Mouse (Mus musculus) embryonic stem cell, embryonic (primary cell): ENCODE results near the gene Gm6034.

Source experiments
- CTCF ChIA-PET, 4 experiments: fragments of 300-600 bp in 2 of 4; fragments of 350-600 bp in 2 of 4; sonication (Branson Sonifier 250); formaldehyde crosslinking; loops; one replicate each; lab custom pipeline; 2022; ENCODE audit warnings: inconsistent platforms in 2 of 4; lab: Charles Lee
- POLR2A ChIA-PET, 4 experiments: fragments of 300-600 bp in 2 of 4; fragments of 350-600 bp in 2 of 4; sonication (Branson Sonifier 250); formaldehyde crosslinking; loops; one replicate each; lab custom pipeline; 2022; ENCODE audit warnings: antibody characterized with exemption in 4 of 4, inconsistent platforms in 1 of 4; lab: Charles Lee

Gene Gm6034

GRCm38 (mm10) chr17:36017046-36017445 is 25.7 kb upstream of the Gm6034 start:
- POLR2A ChIA-PET, result interaction anchor here in 2 of 4 experiments (1.2 to 4.2 kb wide), 2 partner anchors 13 to 14 kb away, joined by 5 to 29 read pairs; no protein-coding TSS in a partner anchor
- CTCF ChIA-PET, result interaction anchor here in 1 of 4 experiments (0.6 to 2.3 kb wide), 5 partner anchors 16 to 876 kb away, joined by 3 to 7 read pairs (median 4); no protein-coding TSS in a partner anchor

- CTCF ChIA-PET, result interaction anchor here in 2 of 4 experiments (0.7 to 2.3 kb wide), 3 partner anchors 22 to 42 kb away, joined by 4 to 8 read pairs (median 8); no protein-coding TSS in a partner anchor
- POLR2A ChIA-PET, result interaction anchor here in 1 of 4 experiments (2.3 to 2.6 kb wide), 2 partner anchors 14 to 16 kb away, joined by 10 to 15 read pairs; no protein-coding TSS in a partner anchor
Measured at GRCm38 (mm10) chr17:36018979-36019378, 23.8 kb upstream of the Gm6034 start.

GRCm38 (mm10) chr17:36019519-36019918 is 23.2 kb upstream of the Gm6034 start:
- POLR2A ChIA-PET, result interaction anchor here in 2 of 4 experiments (0.6 to 2.6 kb wide), 8 partner anchors 14 to 35 kb away, joined by 3 to 15 read pairs (median 4); no protein-coding TSS in a partner anchor
- CTCF ChIA-PET, result interaction anchor here in 2 of 4 experiments (0.7 to 2.3 kb wide), 6 partner anchors 15 to 80 kb away, joined by 3 to 8 read pairs (median 6); no protein-coding TSS in a partner anchor

GRCm38 (mm10) chr17:36020191-36021073 is 22.3 kb upstream of the Gm6034 start, which contains the start of gene H2-T24:
H2-T24 (minus strand) TSS chr17:36020560.
- ChIA-PET POLR2A (interaction anchor here in 2 of 4 experiments (0.6 to 2.6 kb wide), 20 partner anchors 11 to 329 kb away, joined by 3 to 15 read pairs (median 4); no protein-coding TSS in a partner anchor), CTCF (interaction anchor here (0.5 to 2.3 kb wide), 16 partner anchors 11 to 385 kb away, joined by 3 to 10 read pairs (median 3); no protein-coding TSS in a partner anchor)

- POLR2A ChIA-PET, result interaction anchor here in 2 of 4 experiments (0.9 to 2.6 kb wide), 10 partner anchors 10 to 103 kb away, joined by 3 to 15 read pairs (median 4); no protein-coding TSS in a partner anchor
- CTCF ChIA-PET, result interaction anchor here in 3 of 4 experiments (0.9 to 2.3 kb wide), 9 partner anchors 10 to 93 kb away, joined by 3 to 10 read pairs (median 4); no protein-coding TSS in a partner anchor
Measured at GRCm38 (mm10) chr17:36021309-36021708, 21.5 kb upstream of the Gm6034 start.

- POLR2A ChIA-PET, result no interaction called here
- CTCF ChIA-PET, result no interaction called here
Measured at GRCm38 (mm10) chr17:36022098-36022497, 20.7 kb upstream of the Gm6034 start.

GRCm38 (mm10) chr17:36022922-36023321 is 19.8 kb upstream of the Gm6034 start:
- CTCF ChIA-PET, result interaction anchor here in 1 of 4 experiments (0.5 kb wide), 1 partner anchor 30 kb away, joined by 3 read pairs; no protein-coding TSS in a partner anchor
- POLR2A ChIA-PET, result no interaction called here

- POLR2A ChIA-PET, result no interaction called here
Measured at GRCm38 (mm10) chr17:36023710-36024654, 18.8 kb upstream of the Gm6034 start.

GRCm38 (mm10) chr17:36025197-36025596 is 17.6 kb upstream of the Gm6034 start:
- POLR2A ChIA-PET, result interaction anchor here in 1 of 4 experiments (1.0 kb wide), 1 partner anchor 107 kb away, joined by 4 read pairs; no protein-coding TSS in a partner anchor
- CTCF ChIA-PET, result interaction anchor here in 1 of 4 experiments (0.8 kb wide), 1 partner anchor 31 kb away, joined by 3 read pairs; no protein-coding TSS in a partner anchor

More at GRCm38 (mm10) chr17:36023710-36024654, 18.8 kb upstream of the Gm6034 start:
- CTCF ChIA-PET, result interaction anchor here in 1 of 4 experiments (0.5 kb wide), 1 partner anchor 31 kb away, joined by 3 read pairs; no protein-coding TSS in a partner anchor

GRCm38 (mm10) chr17:36025901-36026300 is 16.9 kb upstream of the Gm6034 start:
- ChIA-PET POLR2A (no interaction called here), CTCF (interaction anchor here in 1 of 4 experiments (0.8 kb wide), 1 partner anchor 32 kb away, joined by 3 read pairs; no protein-coding TSS in a partner anchor)

GRCm38 (mm10) chr17:36027663-36028062 is 15.1 kb upstream of the Gm6034 start:
- ChIA-PET POLR2A (no interaction called here), CTCF (no interaction called here)

- POLR2A ChIA-PET, result no interaction called here
Measured at GRCm38 (mm10) chr17:36028879-36029619, 13.7 kb upstream of the Gm6034 start.

GRCm38 (mm10) chr17:36030046-36030702 is 12.6 kb upstream of the Gm6034 start:
- POLR2A ChIA-PET, result interaction anchor here in 1 of 4 experiments (0.6 to 1.1 kb wide), 2 partner anchors 36 to 135 kb away, joined by 3 to 4 read pairs; no protein-coding TSS in a partner anchor
- CTCF ChIA-PET, result interaction anchor here in 1 of 4 experiments (1.3 to 1.5 kb wide), 3 partner anchors 9 to 36 kb away, joined by 4 to 7 read pairs (median 5); partner anchors contain the start of gene H2-T24

More at GRCm38 (mm10) chr17:36028879-36029619, 13.7 kb upstream of the Gm6034 start:
- CTCF ChIA-PET, result no interaction called here

GRCm38 (mm10) chr17:36030703-36031582 is 11.8 kb upstream of the Gm6034 start:
- ChIA-PET POLR2A (interaction anchor here in 3 of 4 experiments (0.6 to 1.3 kb wide), 3 partner anchors 10 to 134 kb away, joined by 3 to 4 read pairs (median 3); partner anchors contain the start of gene H2-T24 (in 1 of the 3)), CTCF (interaction anchor here in 3 of 4 experiments (0.6 to 1.5 kb wide), 6 partner anchors 10 to 267 kb away, joined by 3 to 7 read pairs (median 5); partner anchors contain the start of gene H2-T24 (in 1 of the 3))
